Mouse (Mus musculus) gastrocnemius, postnatal 10 days (tissue): ENCODE measurements at regions not wholly inside any gene's neighbourhood (a gene's known extent, or its start where the extent isn't known, plus 50 kb on each side); places are given as distances from the start of the nearest gene placed in this dataset.

Experiments used
- DNase-seq: peaks from one replicate; pipeline ENCODE4 v3.0.0; 2021; ENCODE audit warnings: mixed read lengths

DNA sequence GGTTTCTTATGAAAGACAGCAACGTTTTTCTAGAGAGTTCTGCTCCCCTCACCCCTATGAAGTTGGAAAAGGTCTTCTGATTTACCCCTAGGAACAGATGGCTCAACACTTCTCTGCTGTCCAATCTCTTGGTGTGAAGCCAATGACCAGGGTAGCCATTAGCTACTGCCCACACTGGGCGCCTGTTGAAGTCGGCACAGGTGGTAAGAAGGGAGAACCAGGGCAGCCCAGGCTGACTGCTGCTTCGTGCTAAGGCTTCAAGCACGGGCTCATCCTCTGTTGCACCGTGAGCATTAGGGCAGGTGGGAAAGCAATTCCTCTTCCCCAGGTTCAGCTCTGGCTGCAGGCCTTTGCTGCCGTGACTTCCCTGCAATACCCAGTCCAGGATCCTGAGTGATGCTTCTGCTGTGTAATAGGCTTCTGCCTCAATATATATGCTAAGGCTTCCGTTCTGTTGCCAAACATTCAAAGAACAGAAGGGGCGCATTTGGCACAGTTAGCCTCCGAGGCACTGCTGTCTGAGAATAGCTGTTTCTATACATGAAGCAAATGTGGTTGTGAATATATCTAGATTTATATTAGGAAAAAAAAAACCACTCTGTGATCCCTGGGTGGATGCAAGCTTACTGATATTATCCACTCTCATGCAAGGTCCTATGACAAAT lies 76.4 kb upstream of the Atp5g3 start:
- DNase-seq, result no peak

DNA sequence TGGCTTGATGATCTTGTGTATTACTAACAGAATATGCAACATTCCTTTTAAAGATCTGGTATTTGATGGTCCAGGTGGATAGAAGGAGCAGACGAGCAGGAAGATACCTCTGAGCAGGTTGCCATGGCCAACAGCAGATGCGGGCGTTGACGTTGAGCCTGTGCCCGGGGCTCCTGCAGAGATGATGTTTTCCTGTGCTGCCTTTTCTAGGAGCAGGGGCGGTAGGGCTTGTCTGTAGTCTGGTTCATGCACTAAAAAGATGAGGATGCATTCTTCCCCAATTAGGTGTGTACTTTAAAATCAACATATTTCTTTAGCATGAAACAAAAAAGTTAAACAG lies 74.8 kb upstream of the Atp5g3 start:
- no peak for DNase-seq

DNA sequence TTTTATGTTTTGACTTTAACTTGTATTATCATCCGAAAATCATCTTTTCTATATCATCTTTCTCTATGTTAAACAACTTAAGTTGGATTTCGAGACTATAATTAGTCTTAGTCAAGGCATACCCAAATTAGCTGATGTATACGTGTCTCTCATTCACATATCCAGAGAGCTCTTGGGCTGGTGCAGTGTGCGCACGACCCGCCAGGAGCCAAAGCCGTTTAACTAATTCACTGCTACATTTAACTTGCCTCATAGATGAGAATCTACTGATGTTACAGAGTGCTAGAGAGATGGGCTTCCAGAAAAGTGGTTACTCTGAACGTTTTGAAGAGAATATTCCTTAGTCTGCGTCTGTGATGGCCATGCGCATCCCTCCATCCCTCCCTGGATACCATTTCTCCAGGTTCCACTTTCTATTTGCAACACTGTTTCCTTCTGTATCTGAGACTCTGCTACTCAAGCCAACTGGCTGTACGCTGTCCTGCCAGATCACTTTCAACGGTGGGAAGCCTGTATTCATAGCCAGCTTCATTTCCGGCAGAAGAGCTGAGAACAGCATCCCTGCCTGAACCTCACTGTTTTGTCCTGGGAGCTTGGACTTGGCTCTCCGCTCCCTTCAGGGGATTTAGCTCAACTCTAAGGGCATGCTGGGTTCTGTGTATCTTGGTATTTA lies 74.2 kb upstream of the Atp5g3 start:
- no peak for DNase-seq

DNA sequence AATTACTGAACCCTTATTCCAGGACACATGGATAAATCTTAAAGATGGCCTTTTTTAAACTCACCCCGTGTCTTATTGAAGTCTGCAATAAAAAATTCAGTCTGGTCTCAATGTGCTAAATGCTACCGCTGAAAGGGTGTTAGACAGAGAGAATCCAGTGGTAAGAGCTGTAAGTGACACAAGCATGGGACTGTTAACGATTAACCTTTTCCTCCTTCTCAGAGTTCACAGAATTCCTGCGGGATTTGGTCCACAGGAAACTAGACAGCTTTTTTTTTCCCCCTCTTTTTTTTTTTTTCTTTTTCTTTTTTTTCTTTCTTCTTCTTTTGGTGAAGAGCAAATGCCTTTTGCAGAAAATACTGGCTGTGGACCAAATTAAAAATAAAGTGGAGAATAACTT lies 72.0 kb upstream of the Atp5g3 start:
- DNase-seq, result no peak

DNA sequence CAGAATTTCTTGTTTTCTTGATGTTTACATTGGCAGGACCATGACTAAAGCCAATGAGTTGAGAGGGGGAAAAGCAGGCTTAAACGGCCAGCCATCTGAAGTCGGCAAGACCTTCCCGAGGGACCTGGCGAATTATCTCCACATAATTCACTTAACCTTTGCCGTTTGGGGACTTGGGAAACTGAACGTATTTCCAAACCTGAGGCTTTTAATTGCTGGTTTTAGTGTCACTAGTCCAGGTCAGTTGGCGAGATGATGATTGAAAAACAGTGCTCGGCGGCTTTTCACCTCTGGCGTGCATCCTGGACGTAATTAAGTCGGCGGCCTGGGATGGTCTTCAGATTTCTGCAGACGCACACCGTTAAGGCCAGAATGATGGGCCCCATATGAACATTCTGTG lies 66.9 kb upstream of the Atp5g3 start:
- DNase-seq, result no peak

DNA sequence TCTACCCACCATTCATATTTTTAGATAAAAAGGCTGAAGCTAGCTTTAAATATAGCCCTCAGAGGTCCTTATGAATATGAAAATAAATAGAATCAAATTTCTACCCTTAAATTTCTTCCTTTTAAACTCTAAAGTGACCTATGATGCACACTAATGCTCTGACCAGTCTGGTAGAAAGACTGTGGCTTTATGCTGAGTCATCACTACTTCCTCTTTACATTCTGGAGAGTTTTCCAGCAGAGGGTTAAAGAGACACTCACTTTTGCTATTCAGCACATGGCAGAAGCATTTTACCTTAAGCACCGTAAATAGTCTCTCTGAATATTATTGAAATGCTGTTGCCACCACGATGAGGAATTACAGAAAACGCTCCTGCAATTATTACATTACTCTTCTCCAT lies 62.6 kb upstream of the Atp5g3 start:
- DNase-seq, result no peak

DNA sequence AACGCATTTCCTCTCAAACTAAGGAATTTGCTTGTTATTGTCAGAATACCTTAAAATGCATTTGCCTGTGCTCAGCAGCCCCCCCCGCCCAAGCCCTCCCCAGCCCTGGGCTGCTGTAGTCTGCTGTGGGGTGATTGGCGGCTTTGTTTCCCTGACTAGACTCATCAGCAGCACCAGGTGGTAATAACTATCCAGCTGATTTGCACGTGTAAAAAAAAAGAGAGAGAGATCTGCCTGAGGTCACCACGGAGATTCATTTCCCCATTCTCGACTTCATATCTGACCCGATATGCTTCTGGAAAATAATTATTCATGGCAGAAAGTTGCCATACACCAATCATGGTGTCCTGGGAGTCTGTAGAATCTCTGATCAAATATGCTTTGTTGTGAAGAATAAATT lies 56.5 kb upstream of the Atp5g3 start:
- no peak for DNase-seq

DNA sequence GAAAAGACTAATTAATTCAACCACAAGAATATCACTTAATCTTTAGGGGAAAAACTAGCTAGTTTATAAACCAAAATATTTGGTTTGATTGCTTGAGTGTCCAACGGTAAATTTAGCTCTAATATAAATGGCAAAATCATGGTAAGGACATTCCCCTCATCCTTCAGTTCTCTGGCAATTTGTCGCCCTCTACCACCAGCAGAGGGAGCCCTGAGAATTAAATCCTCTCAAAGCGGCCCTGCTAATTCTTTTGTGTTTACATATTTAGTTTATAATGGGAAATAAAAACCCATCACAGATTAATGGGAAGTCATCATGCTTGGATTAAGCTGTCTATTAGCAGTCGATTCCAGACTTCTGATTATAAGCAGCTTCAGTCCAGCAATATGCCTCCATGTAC lies 54.5 kb upstream of the Atp5g3 start:
- DNase-seq, result peak; percentile 33
